Comparison of ENCODE assay signal across 1 mouse cellular context in the genomic region with DNA sequence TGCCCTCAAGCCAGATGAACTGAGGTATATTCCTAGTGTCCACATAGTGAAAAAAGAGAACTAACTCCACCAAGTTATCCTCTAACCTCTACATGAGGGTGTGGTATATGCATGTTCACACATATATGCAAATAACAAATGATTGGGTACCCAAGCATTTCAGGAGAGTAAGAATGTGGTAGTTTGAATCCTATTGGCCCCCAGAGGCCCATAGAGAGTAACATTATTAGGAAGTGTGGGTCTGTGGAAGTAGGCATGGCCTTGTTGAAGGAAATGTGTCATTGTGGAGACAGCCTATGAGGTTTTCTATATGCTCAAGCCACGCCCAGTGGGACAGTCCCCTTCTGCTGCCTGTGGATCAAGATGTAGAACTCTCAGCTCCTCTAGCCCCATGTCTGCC.
TF ChIP-seq lines count a peak whose summit lies in the region.

No protein-coding gene starts in this region.

TF ChIP-seq in CH12.LX, 34 proteins besides CTCF, POLR2A, EP300 and RAD21 (continued from another document):
- TF ChIP-seq USF1 (IDR thresholded peaks at IDR 0.05; ENCODE audit: low read depth, low read length) = no peak
- no peak for TF ChIP-seq JUN (IDR thresholded peaks at IDR 0.05; ENCODE audit: insufficient read depth, low read depth, low read length)
